Mouse (Mus musculus) kidney, postnatal 36 days (tissue): ENCODE results near the gene Defa21.
"Not testable (repeated sequence)": the region's sequence is repeated elsewhere in the genome, so short reads cannot be mapped to it uniquely, and the experiment has no call there.

Experiments used
- DNase-seq, 2 experiments: peaks; one replicate each; pipeline ENCODE4 v3.0.0; 2021 to 2022; ENCODE audit warnings: mixed read lengths in 2 of 2

Gene Defa21

GRCm38 (mm10) chr8:21025245-21025644 is at the start of gene Defa21:
TSS of gene Defa21 (plus strand) at chr8:21025545.
- DNase-seq, result not testable (repeated sequence)

- no peak for DNase-seq
These were observed 45.5 kb upstream of the Defa21 start for GRCm38 (mm10) chr8:20979846-20980245.

GRCm38 (mm10) chr8:20994042-20994441 is 31.3 kb upstream of the Defa21 start:
- DNase-seq, result not testable (repeated sequence)

GRCm38 (mm10) chr8:20996776-20997175 is 28.6 kb upstream of the Defa21 start:
- no peak for DNase-seq

GRCm38 (mm10) chr8:20997291-20997690 is 28.1 kb upstream of the Defa21 start:
- DNase-seq, result no peak

- DNase-seq, result peak in 1 of 2 experiments; percentile 58
These were observed 24.2 kb upstream of the Defa21 start for GRCm38 (mm10) chr8:21001171-21001570.

- DNase-seq, result no peak
These were observed 18.5 kb upstream of the Defa21 start for GRCm38 (mm10) chr8:21006801-21007200.

- peak in 1 of 2 experiments; percentile 10 for DNase-seq
These were observed 16.8 kb upstream of the Defa21 start for GRCm38 (mm10) chr8:21008578-21008977.

GRCm38 (mm10) chr8:21010548-21010947 is 14.8 kb upstream of the Defa21 start:
- not testable (repeated sequence) for DNase-seq

- DNase-seq, result not testable (repeated sequence)
These were observed 29.4 kb downstream of the Defa21 start, which contains the start of gene Defa23 for GRCm38 (mm10) chr8:21054747-21055146. TSS of gene Defa23 (plus strand) at chr8:21055047.

- not testable (repeated sequence) for DNase-seq
These were observed 39.4 kb downstream of the Defa21 start, which contains the start of gene Defa35 for GRCm38 (mm10) chr8:21064738-21065137. TSS of gene Defa35 (plus strand) at chr8:21065038.
